Mouse (Mus musculus) G1E (cell line): ENCODE results near the gene Cyp17a1. TPM values are rescaled to one million over a fixed set of nuclear protein-coding genes. Genes with fewer than 3 reads are reported as not detected.

Experiments
- ATAC-seq: 2 replicates; pipeline ENCODE4 v1.8.0; 2016; ENCODE audit warnings: mild to moderate bottlenecking; ENCODE audit not compliant: insufficient number of reproducible peaks, poor library complexity, low FRiP score, severe bottlenecking; ENCODE audit errors: extremely low read depth
- DNase-seq: peaks from one replicate; pipeline ENCODE4 v3.0.0; 2012; ENCODE audit warnings: low spot score
- H3K27me3 ChIP-seq: 2 replicates; pipeline ENCODE4 v1.6.1; 2012; ENCODE audit warnings: mild to moderate bottlenecking, low read length, inconsistent platforms; ENCODE audit not compliant: insufficient read depth
- H3K36me3 ChIP-seq: replicated peaks from 2 replicates; pipeline ENCODE3; 2012; ENCODE audit warnings: mild to moderate bottlenecking, inconsistent platforms
- H3K4me1 ChIP-seq: 2 replicates; pipeline ENCODE4 v1.6.1; 2012; ENCODE audit warnings: low read depth, low read length, inconsistent platforms, mixed read lengths; ENCODE audit not compliant: insufficient read depth
- H3K4me3 ChIP-seq: 2 replicates; pipeline ENCODE4 v1.5.1; 2012; ENCODE audit warnings: low read depth, mild to moderate bottlenecking, inconsistent platforms, low read length, moderate library complexity, mixed read lengths
- H3K9me3 ChIP-seq: replicated peaks from 2 replicates; pipeline ENCODE4 v1.6.1; 2012; ENCODE audit warnings: inconsistent platforms
- CTCF ChIP-seq: IDR thresholded peaks from 2 replicates; pipeline ENCODE4 v1.5.1; 2012; ENCODE audit warnings: low read depth, low read length, inconsistent platforms, mixed read lengths
- GATA1 ChIP-seq: IDR thresholded peaks from 2 replicates; pipeline ENCODE4 v1.6.1; 2012; ENCODE audit warnings: borderline replicate concordance, low read length, inconsistent platforms, mixed read lengths
- GATA2 ChIP-seq: IDR thresholded peaks from 2 replicates; pipeline ENCODE4 v1.6.1; 2012; ENCODE audit warnings: low read depth, low read length, inconsistent platforms, borderline replicate concordance
- POLR2AphosphoS5 ChIP-seq: IDR thresholded peaks from 2 replicates; pipeline ENCODE4 v1.6.1; 2012; ENCODE audit warnings: low read depth, low read length, inconsistent platforms; ENCODE audit not compliant: insufficient replicate concordance
- TAL1 ChIP-seq: conservative IDR thresholded peaks from 2 replicates; pipeline ENCODE4 v1.6.1; 2012; ENCODE audit warnings: low read depth, low read length, inconsistent platforms, mixed read lengths
- polyA plus RNA-seq: library from polyadenylated mRNA; stranded (reverse); fragments of >175 nt; gene quantifications from 2 replicates; pipeline ENCODE4 v1.2.3, GENCODE M21; 2012
- total RNA-seq, 2 experiments: library from RNA; stranded (forward) in 1 of 2; stranded (reverse) in 1 of 2; fragments of 200-1000 nt in 1 of 2; fragments of >200 nt in 1 of 2; fragmentation: Nextera tagmentation in 1 of 2; gene quantifications; 2 replicates each; pipeline ENCODE4 v1.2.3; 2014 to 2017

The Cyp17a1 gene
- total and polyA plus RNA-seq, 3 experiments, result 0.22 TPM; not detected in 2

GRCm38 (mm10) chr19:46706540-46707295 is 33.7 kb upstream of the Cyp17a1 start:
- no peak for DNase-seq
- Histone ChIP-seq H3K27me3 (peaks cover 34% of the 10 kb centered on the region), H3K9me3 (no peaks in the 10 kb centered on the region), H3K4me3 (no peak overlapping the region), H3K4me1 (peaks cover 28% of the 10 kb centered on the region), H3K36me3 (peaks cover 2% of the 10 kb centered on the region)
- no peak for ATAC-seq
- no peak for TF ChIP-seq GATA2
- no peak for TF ChIP-seq CTCF
- no peak for TF ChIP-seq POLR2AphosphoS5
- no peak for TF ChIP-seq TAL1
- TF ChIP-seq GATA1, result no peak

DNA sequence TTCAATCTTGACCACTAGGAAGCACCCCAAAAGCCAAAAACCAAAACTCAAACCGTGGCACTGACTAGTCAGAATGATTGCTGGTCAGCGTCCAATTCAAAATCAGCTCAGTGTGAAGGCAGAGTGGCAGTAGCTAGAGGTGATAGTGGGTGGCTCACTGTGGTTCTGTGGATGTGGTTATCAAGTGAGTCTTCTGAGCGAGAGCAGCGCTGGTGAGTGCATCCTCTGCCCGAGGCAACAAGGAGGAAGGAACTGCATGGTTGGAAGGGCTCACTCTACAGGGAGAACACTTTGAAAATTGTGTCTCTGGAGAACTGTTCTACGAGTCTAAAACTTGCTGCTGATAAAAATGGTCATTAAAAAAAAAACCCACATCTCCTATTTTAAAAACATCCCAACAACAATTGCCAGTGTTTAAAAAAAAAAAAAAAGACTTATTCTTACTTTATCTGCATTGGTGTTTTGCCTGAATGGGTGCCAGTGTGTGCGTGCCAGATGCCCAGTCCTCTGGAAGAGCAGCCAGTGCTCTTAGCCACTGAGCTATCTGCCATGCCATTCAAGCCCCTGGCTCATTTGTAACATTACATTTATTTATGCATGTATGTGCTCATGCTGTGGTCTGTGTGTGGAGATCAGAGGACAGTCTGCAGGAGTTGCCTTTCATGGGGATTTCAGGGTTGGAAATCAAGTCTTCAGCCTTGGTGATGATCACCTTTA is 33.0 kb upstream of the Cyp17a1 start:
- DNase-seq (no peak), ATAC-seq (no peak)
- Histone ChIP-seq H3K27me3 (peaks cover 33% of the 10 kb centered on the region), H3K4me1 (peaks cover 28% of the 10 kb centered on the region), H3K9me3 (no peaks in the 10 kb centered on the region), H3K4me3 (no peak overlapping the region), H3K36me3 (peaks cover 8% of the 10 kb centered on the region)
- no peak for TF ChIP-seq GATA1
- TF ChIP-seq POLR2AphosphoS5, result no peak
- no peak for TF ChIP-seq GATA2
- no peak for TF ChIP-seq TAL1

DNA sequence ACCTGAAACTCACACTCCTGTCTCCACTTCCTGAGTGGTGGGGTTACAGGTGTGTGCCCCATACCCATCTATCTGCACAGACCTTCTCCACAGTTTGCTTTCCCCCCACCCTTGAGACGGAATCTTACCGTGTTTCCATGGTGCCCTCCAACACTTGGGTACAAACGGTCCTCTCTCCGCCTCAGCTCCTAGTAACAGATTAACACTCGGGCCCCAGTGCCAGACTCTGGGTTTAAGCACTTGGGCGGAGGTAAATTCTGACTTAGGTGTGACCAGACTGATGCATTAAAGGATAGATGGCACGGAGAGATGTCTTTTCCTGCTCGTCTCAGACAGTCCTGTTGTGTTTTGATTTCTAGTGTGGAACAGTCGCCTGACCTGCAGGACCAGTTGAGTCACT is 28.2 kb upstream of the Cyp17a1 start:
- Histone ChIP-seq H3K9me3 (no peaks in the 10 kb centered on the region), H3K4me1 (peaks cover 23% of the 10 kb centered on the region), H3K4me3 (no peak overlapping the region), H3K36me3 (peaks cover 37% of the 10 kb centered on the region), H3K27me3 (peaks cover 10% of the 10 kb centered on the region)
- DNase-seq, result no peak
- TF ChIP-seq POLR2AphosphoS5 (no peak), GATA1 (no peak), CTCF (no peak), TAL1 (no peak), GATA2 (no peak)
- ATAC-seq, result no peak

DNA sequence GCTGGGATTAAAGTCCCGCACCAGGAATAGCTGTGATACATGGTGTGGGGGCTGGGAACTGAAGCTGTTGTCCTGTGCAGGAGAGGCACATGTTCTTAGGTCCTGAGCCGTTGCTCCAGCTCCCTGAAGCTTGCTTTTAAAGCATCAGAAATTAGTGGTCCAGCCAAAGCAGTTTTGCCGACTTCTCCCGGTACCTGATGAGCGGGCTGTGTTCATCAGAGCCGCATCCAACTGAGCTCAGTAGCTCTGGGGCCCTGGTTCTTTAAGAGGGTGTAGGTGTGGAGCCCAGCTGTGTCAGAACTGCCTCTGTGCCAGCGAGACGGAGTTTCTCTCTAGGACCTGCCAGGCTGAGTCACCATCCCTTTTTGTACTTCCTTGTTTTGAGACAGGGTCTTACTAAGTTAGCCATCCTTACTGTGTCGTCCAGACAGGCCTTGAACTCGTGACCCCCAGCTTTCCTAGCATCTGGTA is 26.1 kb upstream of the Cyp17a1 start:
- Histone ChIP-seq H3K27me3 (no peaks in the 10 kb centered on the region), H3K9me3 (no peaks in the 10 kb centered on the region), H3K36me3 (peaks cover 56% of the 10 kb centered on the region), H3K4me1 (peaks cover 14% of the 10 kb centered on the region), H3K4me3 (no peak overlapping the region)
- TF ChIP-seq GATA2, result no peak
- TF ChIP-seq POLR2AphosphoS5, result no peak
- TF ChIP-seq GATA1, result no peak
- no peak for TF ChIP-seq TAL1
- TF ChIP-seq CTCF, result no peak
- DNase-seq, result no peak
- no peak for ATAC-seq

- H3K27me3 ChIP-seq, result no peaks in the 10 kb centered on the region
- TF ChIP-seq TAL1 (no peak), GATA2 (no peak), POLR2AphosphoS5 (no peak), GATA1 (no peak), CTCF (no peak)
- H3K4me1 ChIP-seq, result peaks cover 16% of the 10 kb centered on the region
- DNase-seq (no peak), ATAC-seq (no peak)
- H3K36me3 ChIP-seq, result peaks cover 66% of the 10 kb centered on the region
- H3K4me3 ChIP-seq, result no peak overlapping the region
- no peaks in the 10 kb centered on the region for H3K9me3 ChIP-seq
These were observed 25.0 kb upstream of the Cyp17a1 start for GRCm38 (mm10) chr19:46697840-46698517.

DNA sequence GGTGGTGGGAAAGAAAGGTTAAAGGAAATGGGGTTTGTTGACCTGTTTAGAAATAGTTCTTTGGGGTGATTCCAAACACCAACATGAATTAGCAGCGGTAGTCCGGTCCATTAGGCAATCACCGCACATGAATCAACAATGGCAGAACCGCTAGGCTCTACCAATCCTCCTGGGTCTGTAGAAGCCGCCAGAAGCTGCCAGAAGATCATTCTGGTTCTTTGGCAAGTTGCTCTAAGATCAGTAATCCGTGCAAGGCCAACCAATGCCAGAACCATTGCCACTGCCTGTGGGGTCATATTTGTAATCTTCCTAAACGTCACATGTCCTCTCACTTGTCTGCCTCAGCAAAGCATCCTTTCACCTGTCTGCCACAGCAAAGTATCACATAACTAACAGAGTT is 24.0 kb upstream of the Cyp17a1 start:
- no peak for ATAC-seq
- Histone ChIP-seq H3K4me3 (no peak overlapping the region), H3K36me3 (peaks cover 73% of the 10 kb centered on the region), H3K27me3 (no peaks in the 10 kb centered on the region), H3K9me3 (no peaks in the 10 kb centered on the region), H3K4me1 (peaks cover 19% of the 10 kb centered on the region)
- no peak for DNase-seq
- TF ChIP-seq POLR2AphosphoS5 (no peak), CTCF (no peak)
